In genomic region chr2:180185686-180186085, GRCm38 (mm10) we compare ENCODE assay signal across 19 mouse cellular contexts. TPM values are rescaled to one million over a fixed set of nuclear protein-coding genes. Genes with fewer than 3 reads are reported as not detected.
DNase-seq lines count a peak whose midpoint lies in the region; ATAC-seq lines count a peak whose summit lies in the region.
"Had no signal": no experiment of that assay in that cellular context is flagged by ENCODE, and none has a peak within 500 bp of the region (broad histone marks: within the 10 kb centered on the region; RNA-seq: fewer than 3 reads in every experiment).

No protein-coding gene starts in this region.

- H3K9me3 ChIP-seq in kidney, embryonic 16.5 days (ENCODE audit: low read length), result no peaks in the 10 kb centered on the region
- H3K9me3 ChIP-seq in limb, embryonic 10.5 days (replicated peaks), result no peaks in the 10 kb centered on the region
- no peaks in the 10 kb centered on the region for H3K9me3 ChIP-seq in midbrain, embryonic 10.5 days (replicated peaks)
- H3K9me3 ChIP-seq in hindbrain, embryonic 14.5 days (ENCODE audit: control insufficient read depth, low read length), result no peaks in the 10 kb centered on the region
- H3K9me3 ChIP-seq in midbrain, embryonic 16.5 days (replicated peaks; ENCODE audit: control insufficient read depth, low read length, poor library complexity, severe bottlenecking), result no peaks in the 10 kb centered on the region
- H3K9me3 ChIP-seq: embryonic facial prominence, embryonic 12.5 days; forebrain, embryonic 15.5 days; heart, embryonic 13.5 days had no signal

- peaks cover 39% of the 10 kb centered on the region for H3K36me3 ChIP-seq in kidney, embryonic 16.5 days (ENCODE audit: insufficient read depth, low read length)
- peaks cover 33% of the 10 kb centered on the region for H3K36me3 ChIP-seq in limb, embryonic 10.5 days
- H3K36me3 ChIP-seq in midbrain, embryonic 10.5 days, result peaks cover 25% of the 10 kb centered on the region; the same call in 1 of the 2 replicates
- H3K36me3 ChIP-seq in hindbrain, embryonic 14.5 days (replicated peaks; ENCODE audit: control insufficient read depth, insufficient read depth), result no peaks in the 10 kb centered on the region
- H3K36me3 ChIP-seq in midbrain, embryonic 16.5 days (ENCODE audit: control insufficient read depth, insufficient read depth, low read length), result no peaks in the 10 kb centered on the region
- H3K36me3 ChIP-seq: forebrain, embryonic 15.5 days had no signal

- H3K4me2 ChIP-seq in kidney, embryonic 16.5 days (replicated peaks; ENCODE audit: low read depth, low read length), result no peak overlapping the region
- no peak overlapping the region for H3K4me2 ChIP-seq in hindbrain, embryonic 14.5 days (replicated peaks)
- no peak overlapping the region for H3K4me2 ChIP-seq in midbrain, embryonic 16.5 days (ENCODE audit: low read length)
- H3K4me2 ChIP-seq: embryonic facial prominence, embryonic 12.5 days; forebrain, embryonic 15.5 days; heart, embryonic 13.5 days had no signal

- H3K4me1 ChIP-seq in kidney, embryonic 16.5 days (ENCODE audit: insufficient read depth, low read length), result no peaks in the 10 kb centered on the region
- peaks cover 12% of the 10 kb centered on the region for H3K4me1 ChIP-seq in limb, embryonic 10.5 days
- no peaks in the 10 kb centered on the region for H3K4me1 ChIP-seq in midbrain, embryonic 10.5 days
- no peaks in the 10 kb centered on the region for H3K4me1 ChIP-seq in hindbrain, embryonic 14.5 days (replicated peaks; ENCODE audit: control insufficient read depth, insufficient read depth, low read length)
- no peaks in the 10 kb centered on the region for H3K4me1 ChIP-seq in midbrain, embryonic 16.5 days (ENCODE audit: control insufficient read depth, insufficient read depth, low read length)
- H3K4me1 ChIP-seq: embryonic facial prominence, embryonic 12.5 days; forebrain, embryonic 15.5 days; heart, embryonic 13.5 days had no signal

- 80% methylated on average over 14 of the region's 14 CpGs for WGBS in kidney, embryonic 16.5 days
- WGBS in limb, embryonic 10.5 days, result 95% methylated on average over 14 of the region's 14 CpGs
- WGBS in midbrain, embryonic 10.5 days, result 95% methylated on average over 14 of the region's 14 CpGs
- 92% methylated on average over 14 of the region's 14 CpGs for WGBS in hindbrain, embryonic 14.5 days
- 90% methylated on average over 14 of the region's 14 CpGs for WGBS in midbrain, embryonic 16.5 days

- no peaks in the 10 kb centered on the region for H3K27me3 ChIP-seq in kidney, embryonic 16.5 days (ENCODE audit: insufficient read depth, low read length)
- no peaks in the 10 kb centered on the region for H3K27me3 ChIP-seq in limb, embryonic 10.5 days (ENCODE audit: low read depth, poor library complexity, severe bottlenecking)
- no peaks in the 10 kb centered on the region for H3K27me3 ChIP-seq in midbrain, embryonic 10.5 days (ENCODE audit: low read depth, poor library complexity, severe bottlenecking)
- H3K27me3 ChIP-seq in hindbrain, embryonic 14.5 days (ENCODE audit: control insufficient read depth, insufficient read depth, low read length), result no peaks in the 10 kb centered on the region
- no peaks in the 10 kb centered on the region for H3K27me3 ChIP-seq in midbrain, embryonic 16.5 days (ENCODE audit: control insufficient read depth, insufficient read depth, low read depth, low read length)
- H3K27me3 ChIP-seq: embryonic facial prominence, embryonic 12.5 days; forebrain, embryonic 15.5 days; heart, embryonic 13.5 days; Patski had no signal

- H3K27ac ChIP-seq in kidney, embryonic 16.5 days (ENCODE audit: low read length), result no peak overlapping the region
- 0 out of 2 replicates have a peak overlapping the region, but pooled peaks have one; percentile 19 for H3K27ac ChIP-seq in limb, embryonic 10.5 days
- H3K27ac ChIP-seq in midbrain, embryonic 10.5 days (replicated peaks), result no peak overlapping the region
- H3K27ac ChIP-seq in hindbrain, embryonic 14.5 days, result no peak overlapping the region
- no peak overlapping the region for H3K27ac ChIP-seq in midbrain, embryonic 16.5 days (ENCODE audit: low read length)
- H3K27ac ChIP-seq: embryonic facial prominence, embryonic 12.5 days; forebrain, embryonic 15.5 days; heart, embryonic 13.5 days had no signal

- DNase-seq in kidney, adult 9 months, result no peak
- DNase-seq in gastrocnemius, postnatal 10 days, result peak; percentile 64
- DNase-seq in limb, embryonic 10.5 days (ENCODE audit: low spot score), result no peak
- DNase-seq in midbrain, embryonic 10.5 days (ENCODE audit: low spot score), result no peak
- DNase-seq in hindbrain, embryonic 14.5 days (ENCODE audit: low spot score), result no peak
- DNase-seq: adrenal gland, postnatal 25 days; cerebellum, adult 9-10 months; cerebellum, postnatal 25 days; heart, adult 11 months; heart, postnatal 36 days had no signal

- H3K9ac ChIP-seq in kidney, embryonic 16.5 days (replicated peaks; ENCODE audit: low read length), result no peak overlapping the region
- H3K9ac ChIP-seq in hindbrain, embryonic 14.5 days, result no peak overlapping the region
- no peak overlapping the region for H3K9ac ChIP-seq in midbrain, embryonic 16.5 days (ENCODE audit: low read depth, low read length)
- H3K9ac ChIP-seq: embryonic facial prominence, embryonic 12.5 days; forebrain, embryonic 15.5 days; heart, embryonic 13.5 days had no signal

- 0 out of 2 replicates have a peak, but pooled peaks have one; percentile 41 for ATAC-seq in kidney, embryonic 16.5 days (ENCODE audit: low FRiP score, low TSS enrichment)
- no peak for ATAC-seq in hindbrain, embryonic 14.5 days (ENCODE audit: low FRiP score)
- ATAC-seq in midbrain, embryonic 16.5 days, result no peak
- ATAC-seq: activated CD4-positive, CD25-positive, alpha-beta regulatory T cell, adult 4 months; forebrain, embryonic 15.5 days; hindbrain, embryonic 16.5 days; inflammation-experienced regulatory T-cells, adult 6 months; Patski had no signal

- no peak overlapping the region for H3K4me3 ChIP-seq in kidney, embryonic 16.5 days (ENCODE audit: low read length)
- H3K4me3 ChIP-seq in limb, embryonic 10.5 days, result no peak overlapping the region
- no peak overlapping the region for H3K4me3 ChIP-seq in midbrain, embryonic 10.5 days
- no peak overlapping the region for H3K4me3 ChIP-seq in hindbrain, embryonic 14.5 days (replicated peaks; ENCODE audit: low read length)
- H3K4me3 ChIP-seq in midbrain, embryonic 16.5 days (ENCODE audit: low read depth, low read length), result no peak overlapping the region
- H3K4me3 ChIP-seq: embryonic facial prominence, embryonic 12.5 days; forebrain, embryonic 15.5 days; heart, embryonic 13.5 days had no signal

RNA-seq across cellular contexts. Expression of gene Adrm1, which starts 14.4 kb away (rescaled TPM):
- polyA plus RNA-seq in kidney, embryonic 16.5 days (2015; fragmentation: Nextera tagmentation; extraction: Ambion mirVana), result 200 and 208 TPM in 2 replicates
- total RNA-seq in gastrocnemius, postnatal 10 days (2021), result 100 to 1,000 TPM in 1 of 2 experiments, 10 to 100 TPM in 1; 97.8 to 108 TPM
- 264 and 295 TPM in 2 replicates for polyA plus RNA-seq in limb, embryonic 10.5 days (2016; fragmentation: Nextera tagmentation; extraction: Ambion mirVana)
- 270 and 277 TPM in 2 replicates for polyA plus RNA-seq in midbrain, embryonic 10.5 days (2016; fragmentation: Nextera tagmentation; extraction: Ambion mirVana)
- polyA plus RNA-seq in hindbrain, embryonic 14.5 days (2014; fragmentation: Nextera tagmentation; extraction: Ambion mirVana), result 148 and 149 TPM in 2 replicates
- 201 and 206 TPM in 2 replicates for polyA plus RNA-seq in midbrain, embryonic 16.5 days (2015; fragmentation: Nextera tagmentation; extraction: Ambion mirVana)

RNA-seq across cellular contexts. Expression of gene Lama5, which starts 40.0 kb away (rescaled TPM):
- polyA plus RNA-seq in kidney, embryonic 16.5 days (2015; fragmentation: Nextera tagmentation; extraction: Ambion mirVana), result 53.1 and 57.4 TPM in 2 replicates
- total RNA-seq in gastrocnemius, postnatal 10 days (2021), result 10 to 100 TPM; 22.5 to 25.9 TPM
- 18.1 and 18.2 TPM in 2 replicates for polyA plus RNA-seq in limb, embryonic 10.5 days (2016; fragmentation: Nextera tagmentation; extraction: Ambion mirVana)
- 5.3 and 6.4 TPM in 2 replicates for polyA plus RNA-seq in midbrain, embryonic 10.5 days (2016; fragmentation: Nextera tagmentation; extraction: Ambion mirVana)
- polyA plus RNA-seq in hindbrain, embryonic 14.5 days (2014; fragmentation: Nextera tagmentation; extraction: Ambion mirVana), result 2.6 and 2.9 TPM in 2 replicates
- polyA plus RNA-seq in midbrain, embryonic 16.5 days (2015; fragmentation: Nextera tagmentation; extraction: Ambion mirVana), result 1.6 and 2.6 TPM in 2 replicates
